Comparison of ENCODE assay signal across 8 mouse cellular contexts in genomic region chr8:85299434-85300077, GRCm38 (mm10). TPM values are rescaled to one million over a fixed set of nuclear protein-coding genes. Genes with fewer than 3 reads are reported as not detected.
DNase-seq lines count a peak whose midpoint lies in the region; ATAC-seq lines count a peak whose summit lies in the region.

TSS of gene Orc6 (plus strand) at chr8:85299632.
TSS of gene Vps35 (minus strand) at chr8:85299802.

- peak within 1 kb of the TSS; percentile 88 for H3K9ac ChIP-seq in hindbrain, embryonic 16.5 days (ENCODE audit: low read depth, low read length)

- H3K4me1 ChIP-seq in hindbrain, embryonic 16.5 days (ENCODE audit: control insufficient read depth, insufficient read depth, low read depth, low read length), result peaks cover 27% of the 10 kb centered on the region

- no peaks in the 10 kb centered on the region for H3K27me3 ChIP-seq in hindbrain, embryonic 16.5 days (replicated peaks; ENCODE audit: control insufficient read depth, insufficient read depth, low read length)

- under 1% methylated on average over 59 of the region's 63 CpGs for whole genome bisulfite sequencing in hindbrain, embryonic 16.5 days
- under 1% methylated on average over 54 of the region's 63 CpGs for WGBS in macrophage (ENCODE audit: missing documents)

- H3K4me3 ChIP-seq in hindbrain, embryonic 16.5 days (ENCODE audit: low read length), result peak within 1 kb of the TSS; percentile 88
- peak within 1 kb of the TSS; percentile 98 for H3K4me3 ChIP-seq in macrophage (ENCODE audit: inconsistent target)

- no peaks in the 10 kb centered on the region for H3K9me3 ChIP-seq in hindbrain, embryonic 16.5 days (ENCODE audit: control insufficient read depth, low read length)

- H3K27ac ChIP-seq in hindbrain, embryonic 16.5 days (ENCODE audit: low read depth, low read length), result peak within 1 kb of the TSS; percentile 97
- peak within 1 kb of the TSS; percentile 97 for H3K27ac ChIP-seq in macrophage

- DNase-seq in WW6 (ENCODE audit: low read depth, low spot score), result peak; percentile 97
- DNase-seq in cerebellum, postnatal 4 days (ENCODE audit: low spot score in 2 of 2), result peak; percentile 93 to 97
- DNase-seq in gastrocnemius, adult 18-20 months (ENCODE audit: low spot score), result peak; percentile 96
- DNase-seq in left cerebral cortex, adult 18-20 months (ENCODE audit: low spot score in 2 of 2), result peak; percentile 94 to 95
- DNase-seq in right cerebral cortex, adult 18-20 months, result peak; percentile 95
- DNase-seq in urinary bladder, postnatal 10 days (ENCODE audit: low spot score), result peak; percentile 83

- peak within 1 kb of the TSS; percentile 81 for H3K4me2 ChIP-seq in hindbrain, embryonic 16.5 days (ENCODE audit: low read length)

- peaks cover 88% of the 10 kb centered on the region for H3K79me2 ChIP-seq in macrophage (ENCODE audit: inconsistent target)

- peaks cover 6% of the 10 kb centered on the region; the same call in 1 of the 2 replicates for H3K36me3 ChIP-seq in hindbrain, embryonic 16.5 days (ENCODE audit: control insufficient read depth, insufficient read depth, low read length)
- peaks cover 15% of the 10 kb centered on the region for H3K36me3 ChIP-seq in macrophage (ENCODE audit: inconsistent target)

- ATAC-seq in hindbrain, embryonic 16.5 days, result peak; percentile 99

RNA-seq across cellular contexts. Expression of gene Orc6, which starts in this region (rescaled TPM):
- total RNA-seq in gastrocnemius, adult 18-20 months (2021), result 1 to 10 TPM; 3.4 to 3.8 TPM
- polyA plus RNA-seq in hindbrain, embryonic 16.5 days (2015; fragmentation: Nextera tagmentation; extraction: Ambion mirVana), result 64.4 and 69.4 TPM in 2 replicates
- 10 to 100 TPM; 26.5 to 28.1 TPM for total RNA-seq in left cerebral cortex, adult 18-20 months (2021)
- total RNA-seq in macrophage (2018; cell fraction: chromatin; rRNA removed), result 10 to 100 TPM in 19 of 26 experiments, 1 to 10 TPM in 7; 3.9 to 39.9 (median 15.8) TPM
- total RNA-seq in macrophage (2018; cell fraction: cytosol; rRNA removed), result 10 to 100 TPM in 6 of 26 experiments, 1 to 10 TPM in 20; 4.6 to 11.4 (median 9.3) TPM
- total RNA-seq in macrophage (2018; cell fraction: nucleus; rRNA removed), result 10 to 100 TPM in 16 of 26 experiments, 1 to 10 TPM in 10; 6.9 to 61.2 (median 10.4) TPM
- polyA plus RNA-seq in macrophage (2018), result 10.2 to 36.3 TPM (median 12.3 TPM) in 3 replicates

RNA-seq across cellular contexts. Expression of gene Vps35, which starts in this region (rescaled TPM):
- 10 to 100 TPM; 51.5 to 53.6 TPM for total RNA-seq in gastrocnemius, adult 18-20 months (2021)
- polyA plus RNA-seq in hindbrain, embryonic 16.5 days (2015; fragmentation: Nextera tagmentation; extraction: Ambion mirVana), result 183 and 185 TPM in 2 replicates
- total RNA-seq in left cerebral cortex, adult 18-20 months (2021), result 100 to 1,000 TPM; 128 to 133 TPM
- total RNA-seq in macrophage (2018; cell fraction: chromatin; rRNA removed), result 100 to 1,000 TPM in 25 of 26 experiments, 10 to 100 TPM in 1; 88.6 to 234 (median 143) TPM
- total RNA-seq in macrophage (2018; cell fraction: cytosol; rRNA removed), result 100 to 1,000 TPM; 128 to 189 (median 158) TPM
- 100 to 1,000 TPM in 25 of 26 experiments, 10 to 100 TPM in 1; 99.9 to 192 (median 134) TPM for total RNA-seq in macrophage (2018; cell fraction: nucleus; rRNA removed)
- 167 to 195 TPM (median 180 TPM) in 3 replicates for polyA plus RNA-seq in macrophage (2018)

Comparison
In these comparisons a context has a peak if more than half of its experiments do, and no peak if none do; other contexts are left out.
1. Peak in every context shown above with its lines: DNase-seq, ATAC-seq, H3K4me3 ChIP-seq and H3K27ac ChIP-seq.
2. RNA of gene Orc6 (total RNA-seq): 26.5 to 28.1 TPM in left cerebral cortex, adult 18-20 months; 3.4 to 3.8 TPM in gastrocnemius, adult 18-20 months; every median in the first group is over 4 times any median in the second.